Mouse (Mus musculus) forebrain, embryonic 14.5 days (tissue): ENCODE measurements at regions not wholly inside any gene's neighbourhood (a gene's known extent, or its start where the extent isn't known, plus 50 kb on each side); places are given as distances from the start of the nearest gene placed in this dataset.

Experiments
- ATAC-seq: fragments of 200-750 bp; cut with Nextera tagmentation; 2 replicates; pipeline ENCODE4 v1.8.0; 2017; ENCODE audit warnings: mild to moderate bottlenecking, moderate library complexity
- DNase-seq: peaks from one replicate; pipeline ENCODE4 v3.0.0-alpha.2; 2015; ENCODE audit warnings: low spot score
- H3K27ac ChIP-seq: fragments of 300-500 bp; sonication (generic); 2 replicates; pipeline ENCODE4 v1.5.1; 2014; ENCODE audit warnings: low read depth, mild to moderate bottlenecking, control low read depth, low read length, moderate library complexity
- H3K27me3 ChIP-seq: fragments of 300-500 bp; sonication (generic); replicated peaks from 2 replicates; pipeline ENCODE4 v1.6.1; 2014; ENCODE audit warnings: low read length, control low read depth, mixed read lengths; ENCODE audit not compliant: control insufficient read depth, insufficient read depth
- H3K36me3 ChIP-seq: fragments of 300-500 bp; sonication (generic); 2 replicates; pipeline ENCODE4 v1.6.1; 2014; ENCODE audit warnings: low read length, control low read depth; ENCODE audit not compliant: control insufficient read depth, insufficient read depth
- H3K4me1 ChIP-seq: fragments of 300-500 bp; sonication (generic); 2 replicates; pipeline ENCODE4 v1.6.1; 2014; ENCODE audit warnings: antibody characterized with exemption, low read length, control low read depth; ENCODE audit not compliant: control insufficient read depth, insufficient read depth
- H3K4me2 ChIP-seq: fragments of 300-500 bp; sonication (generic); 2 replicates; pipeline ENCODE4 v1.6.1; 2014; ENCODE audit warnings: mild to moderate bottlenecking, control low read depth, low read length
- H3K4me3 ChIP-seq: fragments of 300-500 bp; sonication (generic); 2 replicates; pipeline ENCODE4 v1.5.1; 2014; ENCODE audit warnings: low read depth, low read length, control low read depth
- H3K9ac ChIP-seq: fragments of 300-500 bp; sonication (generic); 2 replicates; pipeline ENCODE4 v1.6.1; 2014; ENCODE audit warnings: mild to moderate bottlenecking, low read length, control low read depth, moderate library complexity
- H3K9me3 ChIP-seq: fragments of 300-500 bp; sonication (generic); replicated peaks from 2 replicates; pipeline ENCODE4 v1.6.1; 2016; ENCODE audit warnings: low read length, control low read depth, mixed read lengths; ENCODE audit not compliant: control insufficient read depth
- WGBS: fragments of 180-500 bp; shearing (Covaris S2); extraction: QIAGEN DNeasy Blood & Tissue Kit; methylation state at CpG from one replicate; pipeline ENCODE4 v1.1.7; 2014; 5-methylcytosine and 5-hydroxymethylcytosine counted together

GRCm38 (mm10) chr3:37987775-37988505 is 263.6 kb upstream of the Gm5148 start:
- H3K27me3 ChIP-seq: no peaks in the 10 kb centered on the region
- ATAC-seq (no peak), DNase-seq (no peak)
- 68% methylated on average over 20 of the region's 20 CpGs for WGBS
- no peaks in the 10 kb centered on the region for H3K4me1 ChIP-seq
- no peaks in the 10 kb centered on the region for H3K9me3 ChIP-seq
- no peak overlapping the region for H3K27ac ChIP-seq
- H3K4me3 ChIP-seq: no peak overlapping the region
- no peak overlapping the region for H3K9ac ChIP-seq
- no peak overlapping the region for H3K4me2 ChIP-seq
- H3K36me3 ChIP-seq: no peaks in the 10 kb centered on the region

DNA sequence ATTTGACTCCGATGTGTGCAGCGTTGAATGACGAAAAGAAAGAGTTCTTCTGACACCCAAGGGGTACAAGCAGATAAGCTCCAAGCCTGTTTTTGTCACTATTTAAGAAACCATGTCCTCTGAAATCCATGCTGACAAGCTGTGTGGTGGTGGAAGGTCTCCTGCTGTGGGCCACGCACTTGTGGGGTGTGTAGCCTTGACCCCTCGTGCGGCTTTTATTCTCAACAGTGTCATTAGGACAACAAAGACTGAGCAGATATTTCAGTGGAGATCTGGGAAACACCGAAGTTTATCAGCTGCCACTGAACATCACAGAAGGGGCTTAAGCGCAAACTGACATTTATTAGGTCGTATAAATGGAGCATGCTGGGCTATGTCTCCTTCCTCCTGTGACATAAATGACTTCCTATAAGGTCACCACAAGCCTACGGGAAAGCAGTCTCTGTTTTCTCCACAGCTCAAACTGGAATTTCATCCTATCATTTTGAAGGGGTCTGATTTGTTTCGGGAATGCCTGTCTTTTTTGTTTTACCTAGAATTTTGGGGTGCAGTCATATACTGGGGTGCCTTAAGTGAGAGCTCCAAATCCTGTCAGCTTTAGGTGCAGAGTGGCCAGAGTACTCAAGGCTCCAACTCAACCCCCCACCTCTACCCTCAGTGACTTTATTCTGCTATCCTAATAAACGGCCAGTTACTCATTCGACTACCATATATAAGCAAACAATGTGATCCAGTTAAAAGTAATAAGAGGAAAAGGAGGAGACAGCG is 262.9 kb upstream of the Gm5148 start:
- WGBS: 59% methylated on average over 14 of the region's 14 CpGs
- no peak overlapping the region for H3K4me2 ChIP-seq
- no peaks in the 10 kb centered on the region for H3K36me3 ChIP-seq
- no peaks in the 10 kb centered on the region for H3K27me3 ChIP-seq
- DNase-seq: no peak
- ATAC-seq: no peak
- no peak overlapping the region for H3K27ac ChIP-seq
- no peaks in the 10 kb centered on the region for H3K9me3 ChIP-seq
- H3K4me1 ChIP-seq: no peaks in the 10 kb centered on the region
- no peak overlapping the region for H3K9ac ChIP-seq
- no peak overlapping the region for H3K4me3 ChIP-seq

GRCm38 (mm10) chr3:37984706-37985105 is 260.4 kb upstream of the Gm5148 start:
- WGBS: 91% methylated on average over 9 of the region's 9 CpGs

GRCm38 (mm10) chr3:37981481-37982180 is 257.3 kb upstream of the Gm5148 start:
- Histone ChIP-seq H3K27me3 (no peaks in the 10 kb centered on the region), H3K4me2 (no peak overlapping the region), H3K4me1 (peaks cover 2% of the 10 kb centered on the region), H3K36me3 (no peaks in the 10 kb centered on the region), H3K9ac (no peak overlapping the region), H3K9me3 (no peaks in the 10 kb centered on the region), H3K27ac (no peak overlapping the region), H3K4me3 (no peak overlapping the region)
- no peak for DNase-seq
- ATAC-seq: no peak
- 81% methylated on average over 7 of the region's 7 CpGs for WGBS

More at GRCm38 (mm10) chr3:37984706-37985105, 260.4 kb upstream of the Gm5148 start:
- no peak overlapping the region for H3K27ac ChIP-seq
- DNase-seq: no peak
- H3K4me2 ChIP-seq: no peak overlapping the region
- no peaks in the 10 kb centered on the region for H3K4me1 ChIP-seq
- H3K9ac ChIP-seq: no peak overlapping the region
- H3K4me3 ChIP-seq: no peak overlapping the region
- H3K36me3 ChIP-seq: no peaks in the 10 kb centered on the region
- H3K27me3 ChIP-seq: no peaks in the 10 kb centered on the region
- H3K9me3 ChIP-seq: no peaks in the 10 kb centered on the region
- no peak for ATAC-seq

- Histone ChIP-seq H3K4me3 (no peak overlapping the region), H3K4me2 (no peak overlapping the region), H3K9ac (no peak overlapping the region), H3K27me3 (no peaks in the 10 kb centered on the region), H3K9me3 (no peaks in the 10 kb centered on the region), H3K36me3 (no peaks in the 10 kb centered on the region), H3K27ac (no peak overlapping the region), H3K4me1 (peaks cover 13% of the 10 kb centered on the region)
- WGBS: 51% methylated on average over 5 of the region's 5 CpGs
- DNase-seq (no peak), ATAC-seq (no peak)
Observed at GRCm38 (mm10) chr3:37979871-37980270, 255.6 kb upstream of the Gm5148 start.

- Histone ChIP-seq H3K9ac (no peak overlapping the region), H3K4me1 (peaks cover 13% of the 10 kb centered on the region), H3K9me3 (no peaks in the 10 kb centered on the region), H3K27me3 (no peaks in the 10 kb centered on the region), H3K36me3 (no peaks in the 10 kb centered on the region), H3K4me3 (no peak overlapping the region), H3K4me2 (no peak overlapping the region), H3K27ac (no peak overlapping the region)
- peak; percentile 27 for DNase-seq
- WGBS: 33% methylated on average over 6 of the region's 6 CpGs
- no peak for ATAC-seq
Observed at GRCm38 (mm10) chr3:37978481-37978880, 254.2 kb upstream of the Gm5148 start.

GRCm38 (mm10) chr3:37977453-37977852 is 253.2 kb upstream of the Gm5148 start:
- no peak overlapping the region for H3K4me2 ChIP-seq
- DNase-seq: no peak
- no peak for ATAC-seq
- H3K4me3 ChIP-seq: no peak overlapping the region
- H3K4me1 ChIP-seq: peaks cover 13% of the 10 kb centered on the region
- H3K27ac ChIP-seq: no peak overlapping the region
- no peaks in the 10 kb centered on the region for H3K36me3 ChIP-seq
- H3K9ac ChIP-seq: no peak overlapping the region
- 53% methylated on average over 3 of the region's 3 CpGs for WGBS
- H3K27me3 ChIP-seq: no peaks in the 10 kb centered on the region
- H3K9me3 ChIP-seq: no peaks in the 10 kb centered on the region

DNA sequence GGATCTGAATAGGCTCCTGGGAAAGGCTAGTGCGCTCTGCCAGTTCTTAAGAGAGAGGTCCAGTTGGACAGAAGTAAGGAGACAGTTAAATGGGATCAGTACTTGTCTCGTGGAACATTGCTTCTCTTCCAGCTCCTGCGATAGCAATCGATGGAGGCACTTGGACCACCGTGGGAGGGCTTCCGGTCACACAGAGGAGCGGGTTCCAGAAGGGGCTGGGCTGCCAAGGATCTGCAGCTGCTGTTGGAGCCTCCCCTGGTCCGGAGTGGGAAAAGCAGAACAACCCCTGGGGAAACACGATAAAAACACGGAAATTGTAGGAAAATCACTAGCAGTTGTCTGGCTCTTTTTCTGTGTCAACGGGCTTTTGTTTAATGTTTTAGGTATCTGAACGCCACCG is 252.3 kb upstream of the Gm5148 start:
- WGBS: 17% methylated on average over 13 of the region's 13 CpGs
- Histone ChIP-seq H3K9me3 (no peaks in the 10 kb centered on the region), H3K27me3 (no peaks in the 10 kb centered on the region), H3K4me2 (peak overlapping the region; percentile 37), H3K36me3 (no peaks in the 10 kb centered on the region), H3K9ac (0 out of 2 replicates have a peak overlapping the region, but pooled peaks have one; percentile 32), H3K4me1 (peaks cover 13% of the 10 kb centered on the region), H3K4me3 (peak overlapping the region; percentile 15; the same call in 1 of the 2 replicates), H3K27ac (no peak overlapping the region)
- DNase-seq (peak; percentile 44), ATAC-seq (peak; percentile 58; the same call in 1 of the 2 replicates)
